Mouse (Mus musculus): ENCODE data around the gene Gm13289. TPM values are rescaled to one million over a fixed set of nuclear protein-coding genes. Genes with fewer than 3 reads are reported as not detected.
A peak's percentile ranks its signal among the peaks of the same experiment; 100 is the strongest.
"Not testable (repeated sequence)": the region's sequence is repeated elsewhere in the genome, so short reads cannot be mapped to it uniquely, and the experiment has no call there.

Gm13289 gene
- total RNA-seq, 2 experiments from 2014 or later = not detected

GRCm38 (mm10) chr4:88779550-88779949 is 2.8 kb downstream of the Gm13289 start, which contains the start of gene Gm13272:
Gene Gm13272, plus strand, starts transcription at chr4:88779850.
- intact Hi-C loops (cut with DNase I; ENCODE audit: low total_unique reads); DNase-seq: not testable (repeated sequence)

- DNase-seq; intact Hi-C loops (cut with DNase I; ENCODE audit: low total_unique reads): not testable (repeated sequence)
Measured at GRCm38 (mm10) chr4:88780320-88780719, 3.6 kb downstream of the Gm13289 start.

- DNase-seq; intact Hi-C loops (cut with DNase I; ENCODE audit: low total_unique reads): not testable (repeated sequence)
Measured at GRCm38 (mm10) chr4:88781831-88782230, 5.1 kb downstream of the Gm13289 start, which contains the start of gene Ifnz. Gene Ifnz, plus strand, starts transcription at chr4:88782131.

- DNase-seq = not testable (repeated sequence)
Measured at GRCm38 (mm10) chr4:88782335-88782734, 5.6 kb downstream of the Gm13289 start.

GRCm38 (mm10) chr4:88785409-88785808 is 8.7 kb downstream of the Gm13289 start, which contains the start of gene Gm13276:
Gene Gm13276, plus strand, starts transcription at chr4:88785709.
- DNase-seq; intact Hi-C loops (cut with DNase I; ENCODE audit: low total_unique reads): not testable (repeated sequence)

More at GRCm38 (mm10) chr4:88782335-88782734, 5.6 kb downstream of the Gm13289 start:
- intact Hi-C loops (cut with DNase I; ENCODE audit: low total_unique reads) = not testable (repeated sequence)

GRCm38 (mm10) chr4:88788402-88788801 is 11.7 kb downstream of the Gm13289 start, which contains the start of gene Gm13277:
Gene Gm13277, plus strand, starts transcription at chr4:88788632.
- intact Hi-C loops (cut with DNase I; ENCODE audit: low total_unique reads) = not testable (repeated sequence)
- DNase-seq = peak; percentile 60

GRCm38 (mm10) chr4:88791250-88791649 is 14.5 kb downstream of the Gm13289 start, which contains the start of gene Gm13278:
Gene Gm13278, plus strand, starts transcription at chr4:88791550.
- intact Hi-C loops (cut with DNase I; ENCODE audit: low total_unique reads); DNase-seq: not testable (repeated sequence)

GRCm38 (mm10) chr4:88793936-88794675 is 17.4 kb downstream of the Gm13289 start, which contains the start of gene Gm13275:
Gene Gm13275, plus strand, starts transcription at chr4:88794487.
- intact Hi-C loops (cut with DNase I; ENCODE audit: low total_unique reads) = not testable (repeated sequence)
- DNase-seq = peak; percentile 45

GRCm38 (mm10) chr4:88797097-88797496 is 20.4 kb downstream of the Gm13289 start, which contains the start of gene Gm13279:
Gene Gm13279, plus strand, starts transcription at chr4:88797397.
- DNase-seq; intact Hi-C loops (cut with DNase I; ENCODE audit: low total_unique reads): not testable (repeated sequence)

- DNase-seq; intact Hi-C loops (cut with DNase I; ENCODE audit: low total_unique reads): not testable (repeated sequence)
Measured at GRCm38 (mm10) chr4:88799365-88799764, 22.6 kb downstream of the Gm13289 start, which contains the start of gene Gm13285. Gene Gm13285, plus strand, starts transcription at chr4:88799665.

- intact Hi-C loops (cut with DNase I; ENCODE audit: low total_unique reads); DNase-seq: not testable (repeated sequence)
Measured at GRCm38 (mm10) chr4:88802954-88803353, 26.2 kb downstream of the Gm13289 start, which contains the start of gene Gm13287. Gene Gm13287, plus strand, starts transcription at chr4:88803254.

GRCm38 (mm10) chr4:88805231-88805630 is 28.5 kb downstream of the Gm13289 start, which contains the start of gene Gm13288:
Gene Gm13288, plus strand, starts transcription at chr4:88805531.
- intact Hi-C loops (cut with DNase I; ENCODE audit: low total_unique reads) = not testable (repeated sequence)

GRCm38 (mm10) chr4:88805761-88806160 is 29.0 kb downstream of the Gm13289 start:
- intact Hi-C loops (cut with DNase I; ENCODE audit: low total_unique reads) = not testable (repeated sequence)
- peak; percentile 31 for DNase-seq

More at GRCm38 (mm10) chr4:88805231-88805630, 28.5 kb downstream of the Gm13289 start, which contains the start of gene Gm13288:
- not testable (repeated sequence) for DNase-seq

GRCm38 (mm10) chr4:88815928-88816327 is 39.2 kb downstream of the Gm13289 start, which contains the start of gene Ifna7:
Gene Ifna7, plus strand, starts transcription at chr4:88816228.
- intact Hi-C loops (cut with DNase I; ENCODE audit: low total_unique reads) = no loop called here
- DNase-seq = no peak

GRCm38 (mm10) chr4:88819659-88820058 is 42.9 kb downstream of the Gm13289 start, which contains the start of gene Ifna11:
Gene Ifna11, plus strand, starts transcription at chr4:88819959.
- no peak for DNase-seq
- intact Hi-C loops (cut with DNase I; ENCODE audit: low total_unique reads) = no loop called here

- intact Hi-C loops (cut with DNase I; ENCODE audit: low total_unique reads) = no loop called here
- no peak for DNase-seq
Measured at GRCm38 (mm10) chr4:88822995-88823394, 46.3 kb downstream of the Gm13289 start.

All from gastrocnemius, postnatal 14 days (tissue).